Mouse (Mus musculus) cerebellum, postnatal 10 days (tissue): Measurements from ENCODE around the gene Wbp11.
A peak's percentile ranks its signal among the peaks of the same experiment; 100 is the strongest.

Experiments used
- DNase-seq, 2 experiments: peaks; one replicate each; pipeline ENCODE4 v3.0.0; 2021; ENCODE audit warnings: mixed read lengths in 2 of 2

The Wbp11 gene

GRCm38 (mm10) chr6:136827881-136828561, at the start of gene Wbp11:
Wbp11 (minus strand) TSS chr6:136828233.
- DNase-seq, result peak; percentile 98

- peak; percentile 22 to 35 for DNase-seq
Observed at GRCm38 (mm10) chr6:136875670-136876069, 47.6 kb upstream of the Wbp11 start, which contains the start of gene Mgp. Mgp (minus strand) TSS chr6:136875823.

GRCm38 (mm10) chr6:136874599-136874998, 46.6 kb upstream of the Wbp11 start:
- DNase-seq, result peak; percentile 43 to 44

- no peak for DNase-seq
Observed at GRCm38 (mm10) chr6:136868921-136869320, 40.9 kb upstream of the Wbp11 start.

GRCm38 (mm10) chr6:136866150-136866549, 38.1 kb upstream of the Wbp11 start:
- DNase-seq, result no peak

GRCm38 (mm10) chr6:136865360-136865759, 37.3 kb upstream of the Wbp11 start:
- no peak for DNase-seq

GRCm38 (mm10) chr6:136861020-136861419, 33.0 kb upstream of the Wbp11 start:
- DNase-seq, result peak; percentile 44 to 76

GRCm38 (mm10) chr6:136858420-136858819, 30.4 kb upstream of the Wbp11 start:
- no peak for DNase-seq

- DNase-seq, result no peak
Observed at GRCm38 (mm10) chr6:136857873-136858260, 29.8 kb upstream of the Wbp11 start.

- no peak for DNase-seq
Observed at GRCm38 (mm10) chr6:136857186-136857872, 29.3 kb upstream of the Wbp11 start, which contains the start of gene Art4. Art4 (minus strand) TSS chr6:136857733.

GRCm38 (mm10) chr6:136856071-136856636, 28.1 kb upstream of the Wbp11 start:
- no peak for DNase-seq

- no peak for DNase-seq
Observed at GRCm38 (mm10) chr6:136855183-136855582, 27.1 kb upstream of the Wbp11 start.

GRCm38 (mm10) chr6:136854361-136854781, 26.3 kb upstream of the Wbp11 start:
- no peak for DNase-seq

GRCm38 (mm10) chr6:136852762-136853161, 24.7 kb upstream of the Wbp11 start:
- DNase-seq, result no peak

- no peak for DNase-seq
Observed at GRCm38 (mm10) chr6:136852348-136852747, 24.3 kb upstream of the Wbp11 start.

GRCm38 (mm10) chr6:136850267-136850666, 22.2 kb upstream of the Wbp11 start:
- no peak for DNase-seq

- DNase-seq, result no peak
Observed at GRCm38 (mm10) chr6:136848971-136849370, 20.9 kb upstream of the Wbp11 start.

GRCm38 (mm10) chr6:136848399-136848798, 20.4 kb upstream of the Wbp11 start:
- no peak for DNase-seq

- peak; percentile 57 to 59 for DNase-seq
Observed at GRCm38 (mm10) chr6:136847790-136848189, 19.8 kb upstream of the Wbp11 start.

GRCm38 (mm10) chr6:136847267-136847666, 19.2 kb upstream of the Wbp11 start:
- no peak for DNase-seq

- DNase-seq, result no peak
Observed at GRCm38 (mm10) chr6:136845706-136846480, 17.9 kb upstream of the Wbp11 start.

- no peak for DNase-seq
Observed at GRCm38 (mm10) chr6:136844903-136845302, 16.9 kb upstream of the Wbp11 start.

- DNase-seq, result no peak
Observed at GRCm38 (mm10) chr6:136837323-136837722, 9.3 kb upstream of the Wbp11 start.
